Mouse (Mus musculus) stomach, embryonic 15.5 days (tissue): ENCODE measurements around the gene Haao. TPM values are rescaled to one million over a fixed set of nuclear protein-coding genes. Genes with fewer than 3 reads are reported as not detected.

Experiments
- polyA plus RNA-seq: library from polyadenylated mRNA; unstranded; fragments of >200 nt; fragmentation: Nextera tagmentation; extraction: Ambion mirVana; gene quantifications from 2 replicates; pipeline ENCODE4 v1.2.1, GENCODE M21; 2015

The Haao gene
- polyA plus RNA-seq, 1 experiment from 2014 or later = 5.9 TPM

Other genes starting within 250 kb of the Haao start
- 0.06 TPM in 2 replicates for gene Kcng3, start 216.1 kb downstream of the Haao start, polyA plus RNA-seq
- gene Mta3, start 141.8 kb downstream of the Haao start, polyA plus RNA-seq = 43.8 and 48.4 TPM in 2 replicates